Comparison of ENCODE assay signal across 18 mouse cellular contexts in genomic region chr12:116056112-116056511, GRCm38 (mm10). TPM values are rescaled to one million over a fixed set of nuclear protein-coding genes. Genes with fewer than 3 reads are reported as not detected.
"Had no signal": no experiment of that assay in that cellular context is flagged by ENCODE, and none has a peak within 500 bp of the region (broad histone marks: within the 10 kb centered on the region; RNA-seq: fewer than 3 reads in every experiment).

No protein-coding gene starts in this region.

- DNase-seq: liver, postnatal 0 days; lung, adult 2 months; lung, postnatal 14 days; lung, postnatal 36 days; right cerebral cortex, postnatal 14 days; thymus, adult 2 months; thymus, postnatal 25 days; thymus, postnatal 4 days had no signal

- H3K4me3 ChIP-seq: lung, embryonic 15.5 days; midbrain, embryonic 13.5 days; midbrain, embryonic 15.5 days; neural tube, embryonic 12.5 days; stomach, embryonic 15.5 days had no signal

- H3K27ac ChIP-seq: lung, embryonic 15.5 days; macrophage; midbrain, embryonic 13.5 days; midbrain, embryonic 15.5 days; neural tube, embryonic 12.5 days; stomach, embryonic 15.5 days; stomach, postnatal 0 days had no signal

- ATAC-seq: liver, postnatal 0 days; lung, postnatal 0 days; midbrain, embryonic 13.5 days; midbrain, embryonic 15.5 days had no signal

RNA-seq across cellular contexts. Expression of gene Vipr2, which starts 21.4 kb away (rescaled TPM):
- total RNA-seq: monocyte, adult 5-6 weeks; neutrophil, adult 5-6 weeks had no signal
